Mouse (Mus musculus): ENCODE measurements at regions not wholly inside any gene's neighbourhood (a gene's known extent, or its start where the extent isn't known, plus 50 kb on each side); places are given as distances from the start of the nearest gene placed in this dataset.
"Not testable (repeated sequence)": the region's sequence is repeated elsewhere in the genome, so short reads cannot be mapped to it uniquely, and the experiment has no call there.

GRCm38 (mm10) chr16:49441225-49441624, 257.8 kb upstream of the Ift57 start:
- Histone ChIP-seq H3K36me3 (no peaks in the 10 kb centered on the region), H3K27ac (no peak overlapping the region), H3K4me3 (no peak overlapping the region), H3K4me1 (no peaks in the 10 kb centered on the region), H3K27me3 (no peaks in the 10 kb centered on the region), H3K4me2 (no peak overlapping the region), H3K9me3 (no peaks in the 10 kb centered on the region), H3K9ac (no peak overlapping the region)
- ATAC-seq (ENCODE audit: borderline replicate concordance, extremely low read depth, low FRiP score, low TSS enrichment), result no peak
- WGBS, result 73% methylated on average over 1 of the region's 1 CpGs

GRCm38 (mm10) chr16:49447356-49447755, 251.7 kb upstream of the Ift57 start:
- ATAC-seq (ENCODE audit: borderline replicate concordance, extremely low read depth, low FRiP score, low TSS enrichment); H3K4me2 ChIP-seq; H3K9ac ChIP-seq; H3K27me3 ChIP-seq; H3K36me3 ChIP-seq; H3K27ac ChIP-seq; H3K9me3 ChIP-seq; H3K4me3 ChIP-seq; H3K4me1 ChIP-seq: not testable (repeated sequence)
- 96% methylated on average over 8 of the region's 9 CpGs for WGBS

GRCm38 (mm10) chr16:49493881-49494280, 205.2 kb upstream of the Ift57 start:
- H3K9ac ChIP-seq, result no peak overlapping the region
- ATAC-seq (ENCODE audit: borderline replicate concordance, extremely low read depth, low FRiP score, low TSS enrichment), result no peak
- no peak overlapping the region for H3K4me2 ChIP-seq
- 86% methylated on average over 8 of the region's 8 CpGs for WGBS
- no peaks in the 10 kb centered on the region for H3K4me1 ChIP-seq
- no peak overlapping the region for H3K27ac ChIP-seq
- H3K9me3 ChIP-seq, result no peaks in the 10 kb centered on the region
- H3K36me3 ChIP-seq, result no peaks in the 10 kb centered on the region
- no peak overlapping the region for H3K4me3 ChIP-seq
- H3K27me3 ChIP-seq, result no peaks in the 10 kb centered on the region

GRCm38 (mm10) chr16:49497521-49498010, 201.5 kb upstream of the Ift57 start:
- WGBS, result 78% methylated on average over 3 of the region's 3 CpGs
- no peaks in the 10 kb centered on the region for H3K36me3 ChIP-seq
- no peak overlapping the region for H3K4me2 ChIP-seq
- no peaks in the 10 kb centered on the region for H3K27me3 ChIP-seq
- no peaks in the 10 kb centered on the region for H3K4me1 ChIP-seq
- no peaks in the 10 kb centered on the region for H3K9me3 ChIP-seq
- no peak overlapping the region for H3K4me3 ChIP-seq
- ATAC-seq (ENCODE audit: borderline replicate concordance, extremely low read depth, low FRiP score, low TSS enrichment), result no peak
- no peak overlapping the region for H3K9ac ChIP-seq
- no peak overlapping the region for H3K27ac ChIP-seq

GRCm38 (mm10) chr16:49500818-49501217, 198.2 kb upstream of the Ift57 start:
- Histone ChIP-seq H3K9me3 (no peaks in the 10 kb centered on the region), H3K27ac (no peak overlapping the region), H3K27me3 (no peaks in the 10 kb centered on the region), H3K9ac (no peak overlapping the region), H3K4me1 (no peaks in the 10 kb centered on the region), H3K36me3 (no peaks in the 10 kb centered on the region), H3K4me3 (no peak overlapping the region), H3K4me2 (no peak overlapping the region)
- ATAC-seq (ENCODE audit: borderline replicate concordance, extremely low read depth, low FRiP score, low TSS enrichment), result no peak
- WGBS, result 20% methylated on average over 4 of the region's 4 CpGs

- peak; percentile 19; the same call in 1 of the 2 replicates for ATAC-seq (ENCODE audit: borderline replicate concordance, extremely low read depth, low FRiP score, low TSS enrichment)
- Histone ChIP-seq H3K9me3 (no peaks in the 10 kb centered on the region), H3K4me3 (no peak overlapping the region), H3K4me2 (no peak overlapping the region; the same call in 1 of the 2 replicates), H3K27ac (no peak overlapping the region), H3K27me3 (no peaks in the 10 kb centered on the region), H3K4me1 (no peaks in the 10 kb centered on the region), H3K36me3 (no peaks in the 10 kb centered on the region), H3K9ac (no peak overlapping the region)
- WGBS, result 58% methylated on average over 14 of the region's 14 CpGs
These were observed 195.1 kb upstream of the Ift57 start for GRCm38 (mm10) chr16:49503897-49504413.

- no peak for ATAC-seq (ENCODE audit: borderline replicate concordance, extremely low read depth, low FRiP score, low TSS enrichment)
These were observed 194.4 kb upstream of the Ift57 start for GRCm38 (mm10) chr16:49504669-49505068.

GRCm38 (mm10) chr16:49505271-49505670, 193.8 kb upstream of the Ift57 start:
- ATAC-seq (ENCODE audit: borderline replicate concordance, extremely low read depth, low FRiP score, low TSS enrichment), result no peak
- H3K27me3 ChIP-seq, result no peaks in the 10 kb centered on the region
- H3K9me3 ChIP-seq, result no peaks in the 10 kb centered on the region
- H3K36me3 ChIP-seq, result no peaks in the 10 kb centered on the region
- WGBS, result 51% methylated on average over 9 of the region's 9 CpGs
- H3K4me2 ChIP-seq, result no peak overlapping the region
- H3K9ac ChIP-seq, result no peak overlapping the region
- H3K4me1 ChIP-seq, result no peaks in the 10 kb centered on the region
- no peak overlapping the region for H3K27ac ChIP-seq
- no peak overlapping the region for H3K4me3 ChIP-seq

More at GRCm38 (mm10) chr16:49504669-49505068, 194.4 kb upstream of the Ift57 start:
- Histone ChIP-seq H3K4me1 (no peaks in the 10 kb centered on the region), H3K4me3 (no peak overlapping the region), H3K27ac (no peak overlapping the region), H3K36me3 (no peaks in the 10 kb centered on the region), H3K9ac (no peak overlapping the region), H3K4me2 (no peak overlapping the region), H3K27me3 (no peaks in the 10 kb centered on the region), H3K9me3 (no peaks in the 10 kb centered on the region)
- 85% methylated on average over 6 of the region's 6 CpGs for WGBS

GRCm38 (mm10) chr16:49518844-49519243, 180.2 kb upstream of the Ift57 start:
- Histone ChIP-seq H3K4me3 (no peak overlapping the region), H3K27me3 (no peaks in the 10 kb centered on the region), H3K36me3 (no peaks in the 10 kb centered on the region), H3K4me1 (peaks cover 7% of the 10 kb centered on the region; the same call in 1 of the 2 replicates), H3K9ac (no peak overlapping the region), H3K27ac (no peak overlapping the region), H3K9me3 (no peaks in the 10 kb centered on the region), H3K4me2 (no peak overlapping the region)
- 95% methylated on average over 3 of the region's 3 CpGs for WGBS
- ATAC-seq (ENCODE audit: borderline replicate concordance, extremely low read depth, low FRiP score, low TSS enrichment), result no peak

- ATAC-seq (ENCODE audit: borderline replicate concordance, extremely low read depth, low FRiP score, low TSS enrichment), result no peak
- WGBS, result 75% methylated on average over 3 of the region's 3 CpGs
- no peak overlapping the region for H3K9ac ChIP-seq
- no peak overlapping the region for H3K4me2 ChIP-seq
- no peaks in the 10 kb centered on the region for H3K27me3 ChIP-seq
- H3K9me3 ChIP-seq, result no peaks in the 10 kb centered on the region
- H3K4me1 ChIP-seq, result peaks cover 7% of the 10 kb centered on the region; the same call in 1 of the 2 replicates
- no peak overlapping the region for H3K27ac ChIP-seq
- no peak overlapping the region for H3K4me3 ChIP-seq
- H3K36me3 ChIP-seq, result no peaks in the 10 kb centered on the region
These were observed 178.6 kb upstream of the Ift57 start for GRCm38 (mm10) chr16:49520411-49520810.

GRCm38 (mm10) chr16:49521685-49522084, 177.3 kb upstream of the Ift57 start:
- Histone ChIP-seq H3K4me2 (no peak overlapping the region), H3K27ac (no peak overlapping the region), H3K27me3 (no peaks in the 10 kb centered on the region), H3K9ac (no peak overlapping the region), H3K9me3 (no peaks in the 10 kb centered on the region), H3K4me3 (no peak overlapping the region), H3K4me1 (peaks cover 7% of the 10 kb centered on the region; the same call in 1 of the 2 replicates), H3K36me3 (no peaks in the 10 kb centered on the region)
- peak; percentile 59; the same call in 1 of the 2 replicates for ATAC-seq (ENCODE audit: borderline replicate concordance, extremely low read depth, low FRiP score, low TSS enrichment)
- 25% methylated on average over 2 of the region's 2 CpGs for WGBS

- Histone ChIP-seq H3K27ac (no peak overlapping the region), H3K4me3 (no peak overlapping the region), H3K9me3 (no peaks in the 10 kb centered on the region), H3K4me1 (peaks cover 7% of the 10 kb centered on the region; the same call in 1 of the 2 replicates), H3K27me3 (no peaks in the 10 kb centered on the region), H3K9ac (no peak overlapping the region), H3K36me3 (no peaks in the 10 kb centered on the region), H3K4me2 (no peak overlapping the region)
- no peak for ATAC-seq (ENCODE audit: borderline replicate concordance, extremely low read depth, low FRiP score, low TSS enrichment)
- 46% methylated on average over 5 of the region's 5 CpGs for WGBS
These were observed 176.5 kb upstream of the Ift57 start for GRCm38 (mm10) chr16:49522576-49522975.

- H3K9me3 ChIP-seq; H3K36me3 ChIP-seq; H3K4me2 ChIP-seq; H3K4me1 ChIP-seq; H3K9ac ChIP-seq; H3K27ac ChIP-seq; H3K4me3 ChIP-seq; H3K27me3 ChIP-seq; ATAC-seq (ENCODE audit: borderline replicate concordance, extremely low read depth, low FRiP score, low TSS enrichment): not testable (repeated sequence)
- WGBS, result 87% methylated on average over 2 of the region's 2 CpGs
These were observed 170.4 kb upstream of the Ift57 start for GRCm38 (mm10) chr16:49528618-49529017.
